Mouse (Mus musculus): ENCODE measurements around the gene Ttk. TPM values are rescaled to one million over a fixed set of nuclear protein-coding genes. Genes with fewer than 3 reads are reported as not detected.

Gene Ttk
- polyA plus RNA-seq, 1 experiment = 0.23 TPM

GRCm38 (mm10) chr9:83834748-83835313, 342 bp downstream of the Ttk start:
- no peaks in the 10 kb centered on the region for H3K27me3 ChIP-seq (ENCODE audit: control insufficient read depth, insufficient read depth, low read length)
- no peaks in the 10 kb centered on the region for H3K4me1 ChIP-seq (ENCODE audit: control insufficient read depth, insufficient read depth, low read length)
- DNase-seq = no peak
- TF ChIP-seq CTCF (IDR thresholded peaks at IDR 0.05; ENCODE audit: borderline replicate concordance, insufficient read depth, low read depth, low read length) (no peak), POLR2A (IDR thresholded peaks at IDR 0.05; ENCODE audit: borderline replicate concordance, insufficient read depth, low read length) (no peak)
- 1% methylated on average over 27 of the region's 27 CpGs for WGBS
- peak overlapping the region; percentile 96 for H3K4me3 ChIP-seq (replicated peaks; ENCODE audit: insufficient read depth, low read depth, low read length)
- no peak overlapping the region for H3K27ac ChIP-seq (ENCODE audit: insufficient read depth, low read length)

- no peak for TF ChIP-seq POLR2A (IDR thresholded peaks at IDR 0.05; ENCODE audit: borderline replicate concordance, insufficient read depth, low read length)
- TF ChIP-seq CTCF (IDR thresholded peaks at IDR 0.05; ENCODE audit: borderline replicate concordance, insufficient read depth, low read depth, low read length) = no peak
These were observed 18.0 kb downstream of the Ttk start for GRCm38 (mm10) chr9:83852464-83852863.

GRCm38 (mm10) chr9:83865165-83865564, 30.7 kb downstream of the Ttk start:
- Histone ChIP-seq H3K4me1 (ENCODE audit: control insufficient read depth, insufficient read depth, low read length) (no peaks in the 10 kb centered on the region), H3K4me3 (replicated peaks; ENCODE audit: insufficient read depth, low read depth, low read length) (no peak overlapping the region), H3K27me3 (ENCODE audit: control insufficient read depth, insufficient read depth, low read length) (no peaks in the 10 kb centered on the region), H3K27ac (ENCODE audit: insufficient read depth, low read length) (no peak overlapping the region)
- TF ChIP-seq POLR2A (IDR thresholded peaks at IDR 0.05; ENCODE audit: borderline replicate concordance, insufficient read depth, low read length) (no peak), CTCF (IDR thresholded peaks at IDR 0.05; ENCODE audit: borderline replicate concordance, insufficient read depth, low read depth, low read length) (no peak)
- no peak for DNase-seq
- WGBS = 98% methylated on average over 4 of the region's 4 CpGs

More at GRCm38 (mm10) chr9:83852464-83852863, 18.0 kb downstream of the Ttk start:
- no peaks in the 10 kb centered on the region for H3K27me3 ChIP-seq (ENCODE audit: control insufficient read depth, insufficient read depth, low read length)
- no peaks in the 10 kb centered on the region for H3K4me1 ChIP-seq (ENCODE audit: control insufficient read depth, insufficient read depth, low read length)
- DNase-seq = no peak
- 96% methylated on average over 3 of the region's 3 CpGs for WGBS
- H3K27ac ChIP-seq (ENCODE audit: insufficient read depth, low read length) = no peak overlapping the region
- no peak overlapping the region for H3K4me3 ChIP-seq (replicated peaks; ENCODE audit: insufficient read depth, low read depth, low read length)

- WGBS = 70% methylated on average over 6 of the region's 6 CpGs
- Histone ChIP-seq H3K4me1 (ENCODE audit: control insufficient read depth, insufficient read depth, low read length) (no peaks in the 10 kb centered on the region), H3K4me3 (replicated peaks; ENCODE audit: insufficient read depth, low read depth, low read length) (no peak overlapping the region), H3K27ac (ENCODE audit: insufficient read depth, low read length) (no peak overlapping the region), H3K27me3 (ENCODE audit: control insufficient read depth, insufficient read depth, low read length) (no peaks in the 10 kb centered on the region)
- no peak for TF ChIP-seq POLR2A (IDR thresholded peaks at IDR 0.05; ENCODE audit: borderline replicate concordance, insufficient read depth, low read length)
- TF ChIP-seq CTCF (IDR thresholded peaks at IDR 0.05; ENCODE audit: borderline replicate concordance, insufficient read depth, low read depth, low read length) = no peak
- DNase-seq = peak; percentile 7 to 12
These were observed 47.7 kb downstream of the Ttk start for GRCm38 (mm10) chr9:83882191-83882590.

GRCm38 (mm10) chr9:83886149-83886548, 51.7 kb downstream of the Ttk start:
- Histone ChIP-seq H3K27ac (ENCODE audit: insufficient read depth, low read length) (no peak overlapping the region), H3K27me3 (ENCODE audit: control insufficient read depth, insufficient read depth, low read length) (no peaks in the 10 kb centered on the region), H3K4me3 (replicated peaks; ENCODE audit: insufficient read depth, low read depth, low read length) (no peak overlapping the region), H3K4me1 (ENCODE audit: control insufficient read depth, insufficient read depth, low read length) (no peaks in the 10 kb centered on the region)
- DNase-seq = no peak
- TF ChIP-seq POLR2A (IDR thresholded peaks at IDR 0.05; ENCODE audit: borderline replicate concordance, insufficient read depth, low read length) = no peak
- no peak for TF ChIP-seq CTCF (IDR thresholded peaks at IDR 0.05; ENCODE audit: borderline replicate concordance, insufficient read depth, low read depth, low read length)

- no peaks in the 10 kb centered on the region for H3K4me1 ChIP-seq (ENCODE audit: control insufficient read depth, insufficient read depth, low read length)
- no peaks in the 10 kb centered on the region for H3K27me3 ChIP-seq (ENCODE audit: control insufficient read depth, insufficient read depth, low read length)
- no peak for DNase-seq
- WGBS = 59% methylated on average over 5 of the region's 5 CpGs
- TF ChIP-seq CTCF (IDR thresholded peaks at IDR 0.05; ENCODE audit: borderline replicate concordance, insufficient read depth, low read depth, low read length) (no peak), POLR2A (IDR thresholded peaks at IDR 0.05; ENCODE audit: borderline replicate concordance, insufficient read depth, low read length) (no peak)
- no peak overlapping the region for H3K4me3 ChIP-seq (replicated peaks; ENCODE audit: insufficient read depth, low read depth, low read length)
- H3K27ac ChIP-seq (ENCODE audit: insufficient read depth, low read length) = no peak overlapping the region
These were observed 53.7 kb downstream of the Ttk start for GRCm38 (mm10) chr9:83888214-83888613.

GRCm38 (mm10) chr9:83893073-83893472, 58.6 kb downstream of the Ttk start:
- Histone ChIP-seq H3K4me3 (replicated peaks; ENCODE audit: insufficient read depth, low read depth, low read length) (no peak overlapping the region), H3K27ac (ENCODE audit: insufficient read depth, low read length) (no peak overlapping the region), H3K4me1 (ENCODE audit: control insufficient read depth, insufficient read depth, low read length) (no peaks in the 10 kb centered on the region), H3K27me3 (ENCODE audit: control insufficient read depth, insufficient read depth, low read length) (no peaks in the 10 kb centered on the region)
- 74% methylated on average over 8 of the region's 8 CpGs for WGBS
- DNase-seq = no peak
- TF ChIP-seq CTCF (IDR thresholded peaks at IDR 0.05; ENCODE audit: borderline replicate concordance, insufficient read depth, low read depth, low read length) = no peak
- TF ChIP-seq POLR2A (IDR thresholded peaks at IDR 0.05; ENCODE audit: borderline replicate concordance, insufficient read depth, low read length) = no peak

- Histone ChIP-seq H3K27ac (ENCODE audit: insufficient read depth, low read length) (no peak overlapping the region), H3K4me3 (replicated peaks; ENCODE audit: insufficient read depth, low read depth, low read length) (no peak overlapping the region), H3K27me3 (ENCODE audit: control insufficient read depth, insufficient read depth, low read length) (no peaks in the 10 kb centered on the region), H3K4me1 (ENCODE audit: control insufficient read depth, insufficient read depth, low read length) (no peaks in the 10 kb centered on the region)
- TF ChIP-seq POLR2A (IDR thresholded peaks at IDR 0.05; ENCODE audit: borderline replicate concordance, insufficient read depth, low read length) (no peak), CTCF (IDR thresholded peaks at IDR 0.05; ENCODE audit: borderline replicate concordance, insufficient read depth, low read depth, low read length) (no peak)
- WGBS = 88% methylated on average over 4 of the region's 4 CpGs
- DNase-seq = no peak
These were observed 59.4 kb downstream of the Ttk start for GRCm38 (mm10) chr9:83893767-83894330.
